Mouse (Mus musculus): ENCODE results near the gene Ep300. TPM values are rescaled to one million over a fixed set of nuclear protein-coding genes. Genes with fewer than 3 reads are reported as not detected.
A peak's percentile ranks its signal among the peaks of the same experiment; 100 is the strongest.

Ep300 gene
- polyA plus RNA-seq (2012; rRNA removed): 26.4 and 32.4 TPM in 2 replicates

DNA sequence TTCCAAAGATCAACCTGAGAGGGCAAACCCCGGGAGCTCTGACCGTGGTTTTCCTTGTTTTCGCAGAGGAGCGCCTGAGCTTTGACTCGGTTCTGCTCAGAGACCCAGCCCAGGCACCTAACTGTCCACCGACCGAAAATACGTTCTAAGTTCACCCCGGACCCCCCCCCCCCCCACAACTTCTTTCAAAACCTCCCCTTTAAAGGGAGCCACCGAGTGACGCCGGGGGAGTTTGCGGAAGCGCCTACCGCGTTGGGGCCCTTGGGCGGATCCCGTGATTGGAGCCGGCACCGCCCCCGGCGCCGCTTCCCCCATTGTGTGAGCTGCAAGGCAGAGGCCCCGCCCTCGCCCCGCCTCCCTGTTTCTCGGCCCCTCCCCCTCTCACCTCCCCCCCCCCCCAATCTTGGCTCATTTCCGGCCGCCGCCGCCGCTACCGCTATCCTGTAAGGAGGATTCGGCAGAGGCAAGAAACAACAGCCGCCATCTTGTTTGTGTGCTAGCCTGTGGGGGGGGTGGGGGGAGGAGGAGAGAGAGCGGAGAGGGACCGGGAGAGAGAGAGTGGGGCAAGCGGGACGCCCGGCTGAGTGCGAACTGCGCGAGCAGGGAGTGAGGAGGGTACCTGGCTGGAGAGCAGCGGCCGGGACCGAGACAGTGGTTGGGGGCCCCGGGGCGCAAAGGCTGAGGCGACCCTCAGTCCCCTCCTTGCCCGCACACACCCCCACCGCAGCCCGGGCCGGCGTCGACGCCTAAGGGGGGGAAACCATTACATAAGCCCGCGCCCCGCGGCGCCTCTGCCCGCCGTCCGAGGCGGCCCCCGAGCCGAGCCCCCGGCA, at the start of gene Ep300:
Gene Ep300 (plus strand): TSS at position 439 of the 833 bp plus-strand sequence.
- peaks cover 10% of the 10 kb centered on the region for H3K4me1 ChIP-seq (ENCODE audit: control insufficient read depth, insufficient read depth, low read length)
- peak; percentile 91 for DNase-seq
- under 1% methylated on average over 62 of the region's 68 CpGs for WGBS
- TF ChIP-seq CTCF (IDR thresholded peaks at IDR 0.05; ENCODE audit: insufficient read depth, low read length): no peak
- TF ChIP-seq POLR2A (IDR thresholded peaks at IDR 0.05; ENCODE audit: borderline replicate concordance, extremely low read depth, low read depth, low read length): peak; percentile 90
- peak within 1 kb of the TSS; percentile 84 for H3K4me3 ChIP-seq (replicated peaks; ENCODE audit: extremely low read depth, low read depth, low read length)

DNA sequence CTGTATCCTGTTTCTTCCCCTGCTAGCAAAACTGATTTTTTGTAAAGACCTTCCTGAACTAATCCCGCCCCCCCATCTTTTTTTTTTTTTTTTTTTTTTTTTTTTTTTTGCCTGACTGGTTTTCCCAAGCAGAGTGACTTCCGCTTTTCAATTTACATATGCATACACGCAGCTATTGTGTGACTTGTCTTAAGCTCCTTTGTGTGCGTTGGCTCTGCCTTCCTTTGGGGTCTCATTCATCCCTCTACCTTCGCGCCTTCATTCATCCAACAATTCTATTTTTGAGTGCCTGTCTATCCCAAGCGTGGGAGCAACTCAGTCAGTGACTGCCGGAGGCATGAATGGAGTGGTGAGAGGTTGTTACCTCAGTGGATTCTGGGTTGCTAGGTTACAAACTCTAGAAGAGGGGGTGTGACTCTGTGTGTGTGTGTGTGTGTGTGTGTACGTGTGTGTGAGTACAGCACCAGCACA, 49.2 kb upstream of the Ep300 start:
- Histone ChIP-seq H3K4me1 (ENCODE audit: control insufficient read depth, insufficient read depth, low read length) (no peaks in the 10 kb centered on the region), H3K4me3 (replicated peaks; ENCODE audit: extremely low read depth, low read depth, low read length) (no peak overlapping the region)
- WGBS: 41% methylated on average over 9 of the region's 9 CpGs
- TF ChIP-seq POLR2A (IDR thresholded peaks at IDR 0.05; ENCODE audit: borderline replicate concordance, extremely low read depth, low read depth, low read length) (no peak), CTCF (IDR thresholded peaks at IDR 0.05; ENCODE audit: insufficient read depth, low read length) (no peak)
- no peak for DNase-seq

DNA sequence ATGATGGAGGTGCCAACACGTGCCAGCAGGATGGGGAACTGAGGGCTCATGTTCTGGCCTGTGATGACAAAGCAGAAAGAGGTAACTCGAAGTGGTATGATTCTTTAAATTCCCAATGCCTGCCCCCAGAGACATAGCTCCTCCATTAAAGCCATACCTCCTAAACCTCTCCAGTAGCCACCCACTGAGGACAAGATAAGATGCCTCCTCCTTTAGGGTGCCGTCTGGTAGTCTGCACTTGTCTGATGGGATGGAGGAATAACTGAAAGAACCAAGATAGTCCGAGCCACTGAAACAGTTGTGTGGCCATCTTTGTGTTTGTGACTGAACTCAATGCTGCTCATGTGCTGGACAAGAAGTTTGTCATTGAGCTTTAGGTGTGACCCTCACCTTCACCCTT, 47.0 kb upstream of the Ep300 start:
- 77% methylated on average over 4 of the region's 4 CpGs for WGBS
- no peak for TF ChIP-seq CTCF (IDR thresholded peaks at IDR 0.05; ENCODE audit: insufficient read depth, low read length)
- TF ChIP-seq POLR2A (IDR thresholded peaks at IDR 0.05; ENCODE audit: borderline replicate concordance, extremely low read depth, low read depth, low read length): no peak
- DNase-seq: no peak

DNA sequence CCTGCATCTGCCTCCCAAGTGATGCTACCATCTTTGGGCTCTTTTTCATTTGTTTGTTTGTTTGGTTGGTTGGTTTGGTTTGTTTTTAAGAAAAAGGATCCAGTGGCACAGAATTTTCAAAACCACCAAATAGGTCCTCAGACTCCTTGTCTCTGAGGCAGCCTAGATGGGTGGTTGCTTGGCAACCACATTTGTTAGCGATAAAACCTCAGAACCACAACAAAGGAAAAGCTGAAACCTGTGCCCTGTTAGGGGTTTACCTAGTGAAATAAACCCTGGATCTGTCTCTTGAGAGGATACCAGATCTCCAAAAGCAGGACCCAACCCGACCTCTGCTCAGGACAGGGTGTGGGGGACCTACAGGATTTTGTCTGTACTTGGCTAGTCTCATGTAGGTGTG, 45.6 kb upstream of the Ep300 start:
- WGBS: 65% methylated on average over 2 of the region's 2 CpGs
- Histone ChIP-seq H3K4me3 (replicated peaks; ENCODE audit: extremely low read depth, low read depth, low read length) (no peak overlapping the region), H3K4me1 (ENCODE audit: control insufficient read depth, insufficient read depth, low read length) (no peaks in the 10 kb centered on the region)
- TF ChIP-seq CTCF (IDR thresholded peaks at IDR 0.05; ENCODE audit: insufficient read depth, low read length) (no peak), POLR2A (IDR thresholded peaks at IDR 0.05; ENCODE audit: borderline replicate concordance, extremely low read depth, low read depth, low read length) (no peak)
- DNase-seq: no peak

More for the DNA sequence above, 47.0 kb upstream of the Ep300 start:
- no peak overlapping the region for H3K4me3 ChIP-seq (replicated peaks; ENCODE audit: extremely low read depth, low read depth, low read length)
- H3K4me1 ChIP-seq (ENCODE audit: control insufficient read depth, insufficient read depth, low read length): no peaks in the 10 kb centered on the region

DNA sequence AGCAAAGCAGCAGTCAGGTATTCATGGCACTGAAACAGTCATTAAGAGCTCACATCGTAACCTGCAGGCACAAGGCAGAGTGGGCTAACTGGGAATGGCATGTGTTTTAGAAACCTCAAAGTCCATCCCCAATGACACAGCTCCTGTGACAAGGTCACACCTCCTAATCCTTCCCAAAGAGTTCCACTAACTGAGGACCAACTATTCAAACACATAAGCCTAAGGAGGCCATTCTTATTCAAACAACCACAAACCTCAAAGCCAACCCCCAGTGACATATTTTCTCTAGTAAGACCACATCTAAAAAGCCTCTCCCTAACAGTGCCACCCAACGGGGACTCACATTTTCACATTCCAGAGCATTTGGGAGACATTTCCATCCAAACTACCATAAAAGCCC, 40.2 kb upstream of the Ep300 start:
- WGBS: 83% methylated on average over 2 of the region's 2 CpGs
- no peak for DNase-seq
- no peak overlapping the region for H3K4me3 ChIP-seq (replicated peaks; ENCODE audit: extremely low read depth, low read depth, low read length)
- TF ChIP-seq POLR2A (IDR thresholded peaks at IDR 0.05; ENCODE audit: borderline replicate concordance, extremely low read depth, low read depth, low read length) (no peak), CTCF (IDR thresholded peaks at IDR 0.05; ENCODE audit: insufficient read depth, low read length) (no peak)
- H3K4me1 ChIP-seq (ENCODE audit: control insufficient read depth, insufficient read depth, low read length): no peaks in the 10 kb centered on the region; the same call in 1 of the 2 replicates

DNA sequence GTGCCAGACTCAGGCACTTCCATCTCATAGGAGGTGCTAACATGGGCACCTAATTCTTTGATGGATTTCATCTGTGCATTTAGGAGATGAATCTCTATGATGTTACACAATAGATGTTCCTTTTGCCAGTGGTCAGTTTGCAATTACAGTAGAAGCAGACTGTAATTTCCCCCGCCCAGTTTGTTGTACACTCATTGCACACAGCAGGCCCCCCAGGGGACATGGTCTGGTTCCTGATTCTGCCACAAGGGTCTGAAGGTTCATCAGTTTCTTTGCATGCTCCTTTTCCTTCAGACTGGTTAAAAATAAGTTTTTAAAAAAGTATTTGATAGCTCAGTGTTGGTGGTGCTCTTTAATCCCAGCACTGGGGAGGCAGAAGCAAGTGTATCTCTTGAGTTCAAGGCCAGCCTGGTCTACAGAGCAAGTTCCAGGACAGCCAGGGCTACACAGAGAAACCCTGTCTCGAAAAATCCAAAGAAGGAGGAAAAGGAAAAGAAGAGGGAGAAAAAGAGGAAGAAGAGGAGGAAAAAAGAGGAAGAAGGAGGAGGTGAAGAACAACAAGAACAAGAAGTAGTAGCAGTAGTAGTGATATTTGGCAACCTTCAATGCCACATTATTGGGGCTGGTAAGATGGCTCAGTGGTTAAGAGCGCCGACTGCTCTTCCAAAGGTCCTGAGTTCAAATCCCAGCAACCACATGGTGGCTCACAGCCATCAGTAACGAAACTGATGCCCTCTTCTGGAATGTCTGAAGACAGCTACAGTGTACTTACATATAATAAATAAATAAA, 39.6 kb upstream of the Ep300 start:
- Histone ChIP-seq H3K4me1 (ENCODE audit: control insufficient read depth, insufficient read depth, low read length) (no peaks in the 10 kb centered on the region; the same call in 1 of the 2 replicates), H3K4me3 (replicated peaks; ENCODE audit: extremely low read depth, low read depth, low read length) (no peak overlapping the region)
- WGBS: 76% methylated on average over 5 of the region's 5 CpGs
- TF ChIP-seq POLR2A (IDR thresholded peaks at IDR 0.05; ENCODE audit: borderline replicate concordance, extremely low read depth, low read depth, low read length) (no peak), CTCF (IDR thresholded peaks at IDR 0.05; ENCODE audit: insufficient read depth, low read length) (no peak)
- DNase-seq: no peak

DNA sequence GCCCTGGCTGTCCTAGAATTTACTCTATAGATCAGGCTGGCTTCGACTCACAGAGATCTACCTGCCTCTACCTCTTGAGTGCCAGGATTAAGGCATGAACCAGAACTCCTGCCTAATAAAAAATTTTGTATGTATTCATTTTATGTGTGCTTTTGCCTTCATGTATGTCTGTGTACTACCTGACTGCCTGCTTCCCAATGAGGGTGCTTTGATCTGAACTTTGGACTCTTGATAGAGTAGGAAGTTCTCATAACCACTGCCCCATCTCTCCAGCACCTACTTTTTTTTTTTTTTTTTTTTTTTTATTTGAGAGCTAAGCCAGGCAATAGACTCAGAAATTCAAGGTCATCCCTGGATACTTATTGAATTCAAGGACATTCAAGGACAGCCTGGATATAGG, 31.7 kb upstream of the Ep300 start:
- no peaks in the 10 kb centered on the region for H3K4me1 ChIP-seq (ENCODE audit: control insufficient read depth, insufficient read depth, low read length)
- DNase-seq: no peak
- H3K4me3 ChIP-seq (replicated peaks; ENCODE audit: extremely low read depth, low read depth, low read length): no peak overlapping the region
- no peak for TF ChIP-seq POLR2A (IDR thresholded peaks at IDR 0.05; ENCODE audit: borderline replicate concordance, extremely low read depth, low read depth, low read length)
- TF ChIP-seq CTCF (IDR thresholded peaks at IDR 0.05; ENCODE audit: insufficient read depth, low read length): no peak
- WGBS: 76% methylated on average over 1 of the region's 1 CpGs

DNA sequence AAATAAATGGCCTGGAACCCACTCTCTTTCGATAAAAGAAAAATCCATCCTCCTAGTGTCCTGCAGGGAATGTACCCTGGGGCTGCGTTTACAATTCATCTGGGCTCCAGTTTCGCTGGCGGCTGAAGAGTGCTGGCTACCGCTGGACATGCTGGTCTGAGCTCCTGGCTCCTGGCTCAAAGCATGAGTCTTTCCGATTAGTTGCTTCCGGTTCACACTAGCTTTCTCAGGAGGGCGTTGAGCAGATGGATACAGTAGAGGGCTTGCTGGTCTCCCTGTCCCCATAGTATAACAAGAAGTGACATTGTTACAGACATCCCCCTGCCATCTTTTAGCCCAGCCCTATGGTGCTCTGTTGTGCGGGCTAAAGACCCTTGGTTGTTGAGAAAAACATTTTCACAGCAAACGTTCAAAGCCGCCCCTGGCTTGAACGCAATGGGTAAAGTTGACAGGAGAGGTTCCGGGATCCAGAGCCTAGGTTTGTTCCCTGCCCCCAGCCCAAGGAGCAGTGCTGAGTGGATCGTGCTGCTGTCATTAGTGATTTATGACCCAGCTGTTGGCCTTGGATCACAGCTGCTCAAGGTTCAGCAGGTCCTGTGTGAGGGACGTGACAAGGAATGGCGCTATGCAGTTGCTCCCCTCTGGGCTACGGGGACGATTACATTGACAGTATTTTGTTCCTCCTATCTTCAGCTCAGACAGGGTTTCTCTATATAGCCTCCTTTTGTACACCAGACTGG, 30.4 kb upstream of the Ep300 start:
- TF ChIP-seq POLR2A (IDR thresholded peaks at IDR 0.05; ENCODE audit: borderline replicate concordance, extremely low read depth, low read depth, low read length) (no peak), CTCF (IDR thresholded peaks at IDR 0.05; ENCODE audit: insufficient read depth, low read length) (no peak)
- Histone ChIP-seq H3K4me1 (ENCODE audit: control insufficient read depth, insufficient read depth, low read length) (no peaks in the 10 kb centered on the region), H3K4me3 (replicated peaks; ENCODE audit: extremely low read depth, low read depth, low read length) (no peak overlapping the region)
- DNase-seq: no peak
- WGBS: 31% methylated on average over 18 of the region's 18 CpGs

DNA sequence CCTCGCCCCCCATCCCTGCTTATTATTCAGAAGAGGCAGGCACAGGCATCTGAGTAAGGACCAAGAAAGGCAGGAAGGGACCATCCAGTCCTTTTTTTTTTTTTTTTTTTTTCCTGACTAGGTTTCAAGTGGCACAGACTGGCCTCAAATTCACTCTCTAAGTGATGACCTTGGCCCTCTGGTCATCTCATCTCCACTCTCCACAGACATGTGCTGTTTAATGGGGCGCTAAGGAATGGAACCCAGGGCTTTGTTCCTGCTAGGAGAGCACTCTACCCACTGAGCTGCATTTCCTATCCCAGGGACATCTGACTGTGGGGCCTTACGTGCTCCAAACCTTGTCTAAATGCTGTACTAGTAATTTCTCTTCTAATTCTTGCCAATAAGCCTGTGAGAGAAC, 29.2 kb upstream of the Ep300 start:
- H3K4me3 ChIP-seq (replicated peaks; ENCODE audit: extremely low read depth, low read depth, low read length): no peak overlapping the region
- TF ChIP-seq CTCF (IDR thresholded peaks at IDR 0.05; ENCODE audit: insufficient read depth, low read length) (no peak), POLR2A (IDR thresholded peaks at IDR 0.05; ENCODE audit: borderline replicate concordance, extremely low read depth, low read depth, low read length) (no peak)
- no peak for DNase-seq
- H3K4me1 ChIP-seq (ENCODE audit: control insufficient read depth, insufficient read depth, low read length): no peaks in the 10 kb centered on the region
- WGBS: 81% methylated on average over 3 of the region's 3 CpGs
